Mouse (Mus musculus) adrenal gland, adult 18-20 months (tissue): ENCODE data around the gene Epb41l2. TPM values are rescaled to one million over a fixed set of nuclear protein-coding genes. Genes with fewer than 3 reads are reported as not detected.

Experiments used
- DNase-seq, 2 experiments: peaks; one replicate each; pipeline ENCODE4 v3.0.0; 2021 to 2022; ENCODE audit warnings: low spot score in 2 of 2
- total RNA-seq, 2 experiments: library from RNA; stranded (reverse); gene quantifications; 1 replicate in 1 of 2; 2 replicates in 1 of 2; pipeline ENCODE4 v1.2.3; 2021

Gene Epb41l2
- total RNA-seq, 2 experiments from 2014 or later: 49.6 to 94.7 TPM

DNA sequence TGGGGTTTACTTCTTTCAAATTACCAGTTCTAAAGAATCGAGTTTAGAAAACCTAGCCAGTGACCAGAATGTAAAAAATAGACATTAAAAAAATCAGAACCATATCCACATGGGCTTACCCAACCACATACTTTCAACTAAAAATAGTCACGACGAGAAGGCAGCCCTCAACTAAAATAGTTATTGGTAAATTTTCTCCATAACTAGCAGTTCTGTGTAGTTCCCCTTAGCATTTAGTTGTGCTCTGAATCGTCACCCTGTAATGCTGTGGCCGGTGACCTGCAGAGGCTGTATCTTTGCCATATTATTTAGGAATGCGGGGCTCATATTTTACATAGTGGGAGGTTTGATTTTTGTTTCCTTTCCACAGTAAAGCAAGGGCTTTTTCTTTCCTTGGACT lies 2.6 kb downstream of the Epb41l2 start:
- no peak for DNase-seq

DNA sequence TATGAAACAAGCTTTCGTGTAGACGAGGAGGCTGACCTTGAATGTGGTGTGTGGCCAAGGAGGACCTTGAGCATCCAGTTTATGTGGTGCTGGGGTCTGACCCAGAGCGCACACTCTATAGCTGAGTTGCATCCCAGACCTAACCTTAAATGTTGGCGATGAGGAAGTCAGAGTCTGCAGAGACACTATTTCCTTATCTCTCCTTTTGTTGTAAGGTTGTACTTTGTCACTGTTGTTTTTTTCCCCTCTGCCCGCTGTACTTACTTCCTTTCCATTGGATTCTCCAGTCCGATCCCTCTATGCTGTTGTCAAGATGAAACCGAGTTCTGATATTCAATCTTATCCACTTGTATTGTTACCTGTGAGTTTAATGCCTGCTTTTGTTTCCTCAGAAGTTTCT lies 5.6 kb downstream of the Epb41l2 start:
- no peak for DNase-seq

DNA sequence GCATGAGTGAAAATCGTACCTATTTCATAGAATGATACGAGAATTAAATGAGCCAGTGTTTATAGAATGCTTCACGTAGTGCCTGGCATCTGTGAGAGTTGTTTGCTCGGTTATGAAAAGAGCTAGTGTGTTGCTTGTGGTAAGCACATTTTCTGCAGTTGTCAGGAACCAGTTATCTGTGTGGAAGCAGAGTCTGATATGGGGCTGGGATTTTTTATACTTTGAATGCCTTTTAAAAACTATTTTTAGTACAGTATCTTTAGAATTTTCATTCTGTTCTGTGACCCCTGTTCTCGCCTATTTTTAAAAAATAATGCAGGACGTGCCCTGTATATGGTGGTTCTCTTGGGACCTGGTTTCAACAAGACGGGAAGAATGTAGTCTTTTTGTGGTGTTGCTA lies 6.1 kb downstream of the Epb41l2 start:
- DNase-seq: no peak

DNA sequence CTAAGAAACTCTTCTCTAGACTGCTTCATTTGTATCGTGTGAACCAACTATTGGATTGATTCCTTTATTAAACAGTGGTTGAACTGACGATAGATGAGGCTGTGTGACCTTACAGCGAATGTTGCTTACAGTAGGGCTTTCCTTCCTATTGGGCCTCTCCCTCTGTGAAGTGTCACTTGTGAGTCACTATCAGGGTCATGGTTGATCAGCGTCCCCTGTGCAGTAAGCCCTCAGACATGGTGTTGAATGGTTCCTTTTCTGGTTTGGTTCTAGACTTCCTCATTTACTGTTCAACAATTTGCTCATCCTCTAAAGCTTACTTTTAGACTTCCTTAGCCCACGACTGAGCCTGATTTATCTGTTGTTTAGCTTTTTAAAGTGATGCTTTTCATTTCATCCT lies 7.1 kb downstream of the Epb41l2 start:
- no peak for DNase-seq

DNA sequence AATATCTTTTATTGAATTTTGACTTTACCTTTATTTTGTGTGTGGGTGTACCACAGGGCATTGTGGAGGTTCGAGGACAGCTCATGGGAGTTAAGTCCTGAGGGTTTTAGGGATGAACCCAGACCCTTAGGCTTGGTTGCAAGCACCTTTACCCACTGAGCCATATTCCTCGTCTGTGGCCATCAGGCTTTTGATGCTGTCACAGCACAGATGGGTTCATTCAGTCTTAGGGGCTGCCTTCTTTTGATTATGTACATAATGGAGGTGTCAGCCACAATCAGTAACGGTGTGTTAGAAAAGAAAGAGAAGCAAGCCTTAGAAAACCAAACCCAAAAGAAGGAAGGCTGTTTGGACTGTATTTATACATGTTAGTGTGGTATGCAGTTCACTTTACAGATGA lies 9.3 kb downstream of the Epb41l2 start:
- DNase-seq: no peak

DNA sequence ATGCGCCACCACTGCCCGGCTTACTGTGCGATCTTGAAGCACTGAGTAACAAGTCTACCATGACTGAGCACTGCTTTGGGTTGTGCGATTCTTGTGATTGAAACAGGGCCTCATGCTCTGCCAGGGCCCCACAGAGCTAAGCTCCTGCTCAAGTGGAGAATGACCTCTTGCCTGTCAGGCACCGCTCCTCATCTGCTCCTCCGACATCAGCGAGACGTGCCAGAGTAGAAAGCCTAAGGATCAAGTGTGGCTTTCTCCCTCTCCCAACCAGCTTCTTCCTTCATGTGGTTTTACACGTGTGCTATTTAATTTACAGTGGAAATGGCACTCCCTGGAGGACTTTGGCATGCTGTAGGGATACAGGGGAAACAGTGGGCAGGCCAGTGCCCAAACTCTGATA lies 10.1 kb downstream of the Epb41l2 start:
- no peak for DNase-seq

DNA sequence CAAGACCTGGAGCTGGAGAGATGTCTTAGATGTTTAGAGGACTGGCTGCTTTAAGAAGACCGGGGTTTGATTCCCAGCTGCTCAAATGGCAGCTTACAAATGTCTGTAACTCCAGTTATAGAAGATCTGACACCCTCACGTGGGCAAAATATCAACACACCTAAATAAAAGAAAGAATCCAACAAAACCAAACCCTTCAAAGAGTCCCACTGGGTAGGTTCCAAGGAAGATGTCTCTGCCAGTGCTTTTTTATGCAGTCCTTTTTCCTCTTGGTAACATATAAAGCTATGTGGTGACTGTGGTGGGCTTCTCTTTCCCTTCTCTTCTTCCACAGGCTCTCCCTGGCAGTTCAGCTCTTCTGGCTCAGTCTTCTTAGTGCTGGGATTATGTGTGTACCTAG lies 11.7 kb downstream of the Epb41l2 start:
- no peak for DNase-seq

DNA sequence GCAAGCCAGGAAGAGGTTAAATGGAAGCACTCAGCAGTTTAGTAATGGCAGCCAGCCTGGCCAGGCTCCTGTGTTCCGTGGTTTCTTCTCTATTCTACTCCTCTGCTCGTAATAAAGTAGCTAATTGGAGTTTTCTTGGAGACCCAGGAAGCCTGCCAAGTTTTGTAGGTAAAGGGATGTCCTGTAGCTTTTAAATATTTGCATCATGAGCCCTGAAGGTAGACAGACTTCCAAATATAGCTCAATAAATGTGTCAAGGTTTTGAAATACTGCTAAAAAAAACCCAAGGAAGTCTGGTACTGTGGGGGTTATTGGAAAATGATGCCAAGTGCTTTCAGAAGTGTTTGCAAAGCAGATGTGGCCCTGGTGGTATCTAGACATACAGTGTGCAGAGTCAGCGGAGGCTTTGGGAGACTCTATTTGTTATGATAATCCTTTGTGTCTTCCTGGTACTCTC lies 12.3 kb downstream of the Epb41l2 start:
- DNase-seq: no peak

DNA sequence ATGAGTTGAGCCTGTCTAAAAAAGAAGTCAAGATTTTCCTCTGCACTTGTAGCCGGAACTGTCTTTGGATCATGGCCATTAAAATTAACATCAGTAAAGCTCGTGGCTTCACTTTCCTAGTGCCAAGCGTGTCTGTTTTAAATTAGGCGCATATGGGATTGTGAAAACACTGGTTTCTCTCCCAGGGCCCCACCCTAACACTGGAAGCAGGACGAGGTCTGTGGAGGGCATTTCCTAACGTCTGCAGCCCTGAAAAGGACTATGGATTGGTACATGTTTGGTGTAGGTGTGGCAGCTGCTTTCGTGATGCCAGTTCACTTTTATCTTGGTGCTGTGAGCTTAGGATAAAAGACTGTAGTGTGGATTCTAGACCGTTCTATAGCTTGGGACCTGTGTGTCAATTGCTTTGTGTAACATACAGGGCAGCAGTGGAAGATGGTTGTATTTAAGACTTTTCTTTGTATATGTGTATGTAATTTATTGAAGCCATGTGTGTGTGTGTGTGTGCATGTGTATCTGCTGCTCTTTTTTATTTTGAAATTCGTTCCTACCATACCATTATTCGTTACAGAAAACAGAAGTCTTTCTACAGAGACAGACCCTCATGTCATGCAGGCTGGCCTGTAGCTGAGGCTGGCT lies 13.0 kb downstream of the Epb41l2 start:
- DNase-seq: no peak

DNA sequence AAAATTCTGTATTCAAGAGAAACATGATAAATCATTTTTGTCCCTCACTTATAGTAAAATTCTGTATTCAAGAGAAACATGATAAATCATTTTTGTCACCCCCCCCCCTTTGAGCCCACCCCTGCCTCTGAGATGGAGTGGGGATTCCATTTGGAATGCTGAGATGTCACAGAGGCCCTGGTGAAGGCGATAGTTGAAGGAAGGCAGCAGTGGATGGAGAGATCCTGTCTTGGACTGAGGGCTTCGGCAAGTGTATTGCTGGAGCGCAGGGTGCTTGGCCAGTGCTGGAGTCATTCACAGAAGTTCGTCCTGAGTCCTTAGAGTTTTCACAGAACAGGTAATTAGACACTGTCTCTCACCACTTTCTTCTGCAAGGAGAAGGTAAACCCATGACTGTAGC lies 15.4 kb downstream of the Epb41l2 start:
- DNase-seq: no peak

DNA sequence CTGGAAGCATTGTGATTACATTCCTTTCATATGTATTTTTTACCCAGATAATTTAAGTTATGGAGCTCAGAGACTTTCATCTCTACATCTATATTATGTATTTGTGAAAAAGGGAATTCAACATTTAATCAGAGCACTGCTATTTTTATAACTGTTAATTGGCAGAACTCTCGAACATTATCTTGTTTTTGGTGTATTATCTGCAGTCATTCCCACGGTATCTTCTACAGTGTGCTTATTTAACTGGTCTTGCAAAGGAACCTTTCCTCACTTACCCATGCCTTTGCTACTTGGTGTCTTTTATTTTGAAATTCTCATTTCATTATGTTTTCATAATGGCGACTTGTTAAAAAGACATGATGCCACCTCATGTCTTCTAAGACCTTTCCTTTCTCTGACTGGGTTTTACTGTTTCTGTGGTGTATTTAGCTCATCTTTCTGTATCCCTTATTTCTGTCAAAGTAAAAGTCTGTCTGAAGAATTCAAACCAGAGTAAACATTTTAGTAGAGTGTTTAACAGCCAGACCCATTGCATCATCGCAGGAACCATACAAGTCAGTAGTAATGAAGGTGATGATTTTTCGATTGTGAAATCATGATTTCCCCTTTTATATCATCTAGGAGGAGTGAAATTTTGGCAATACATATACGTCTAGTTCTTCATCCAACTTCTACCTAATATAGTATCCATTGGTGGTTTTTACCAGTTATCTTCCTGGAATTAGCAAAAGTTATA lies 21.3 kb downstream of the Epb41l2 start:
- no peak for DNase-seq

DNA sequence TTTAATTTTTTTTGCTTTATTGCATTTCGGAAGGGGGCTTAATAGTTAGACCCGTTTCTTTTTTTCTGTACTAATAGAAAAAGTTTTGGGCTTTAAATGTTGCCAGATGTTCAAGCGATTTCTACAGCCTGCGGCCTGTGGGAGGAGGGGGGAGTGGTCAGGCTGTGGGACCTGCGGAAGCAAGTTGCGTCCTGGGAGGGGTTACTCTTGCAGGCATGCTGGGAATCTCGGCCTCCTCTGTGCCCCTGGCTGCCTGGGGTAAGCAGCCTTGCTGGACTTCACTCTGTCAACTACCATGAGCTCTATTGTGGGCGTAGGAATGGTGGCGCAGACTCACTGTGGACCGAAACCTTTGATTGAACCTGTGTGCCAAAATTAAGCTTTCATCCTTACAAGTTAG lies 22.4 kb downstream of the Epb41l2 start:
- DNase-seq: no peak

DNA sequence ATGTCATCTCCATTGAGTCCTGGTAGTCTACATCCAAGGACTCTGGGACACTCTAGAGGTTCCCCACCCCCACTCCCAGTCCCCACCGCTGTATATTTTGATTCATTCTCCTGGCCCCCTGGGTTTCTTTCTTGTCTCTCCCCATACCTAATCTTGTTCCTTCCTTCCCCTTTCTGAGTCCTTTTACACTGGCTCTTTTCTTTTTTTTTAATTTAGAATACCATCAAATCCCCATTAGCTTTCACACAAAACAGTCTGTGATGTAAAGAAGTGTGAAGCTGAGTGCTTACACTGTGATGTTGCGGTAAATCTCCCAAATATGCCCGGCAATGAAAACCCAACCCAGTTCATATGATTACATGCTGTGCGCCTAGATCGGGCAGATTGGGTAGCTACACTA lies 23.6 kb downstream of the Epb41l2 start:
- DNase-seq: no peak

DNA sequence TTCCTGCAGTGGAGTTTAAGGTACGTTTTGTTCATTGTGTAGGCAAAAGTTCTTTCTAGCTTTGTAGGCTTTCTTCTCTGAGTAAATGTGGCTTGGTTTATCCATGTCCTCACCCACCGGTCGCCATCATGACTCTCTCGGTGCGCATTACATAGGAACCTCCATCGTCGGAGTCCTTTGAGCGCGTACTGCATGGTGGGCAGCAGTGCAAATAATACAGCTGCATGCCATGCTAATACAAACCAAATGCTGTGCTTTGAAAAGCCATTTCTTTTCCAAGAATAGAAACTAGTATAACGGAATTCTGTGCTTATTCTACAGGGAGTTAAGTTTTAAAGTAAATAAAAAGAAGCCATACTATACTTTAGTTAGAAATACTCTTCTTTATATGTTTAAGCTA lies 24.8 kb downstream of the Epb41l2 start:
- DNase-seq: no peak

DNA sequence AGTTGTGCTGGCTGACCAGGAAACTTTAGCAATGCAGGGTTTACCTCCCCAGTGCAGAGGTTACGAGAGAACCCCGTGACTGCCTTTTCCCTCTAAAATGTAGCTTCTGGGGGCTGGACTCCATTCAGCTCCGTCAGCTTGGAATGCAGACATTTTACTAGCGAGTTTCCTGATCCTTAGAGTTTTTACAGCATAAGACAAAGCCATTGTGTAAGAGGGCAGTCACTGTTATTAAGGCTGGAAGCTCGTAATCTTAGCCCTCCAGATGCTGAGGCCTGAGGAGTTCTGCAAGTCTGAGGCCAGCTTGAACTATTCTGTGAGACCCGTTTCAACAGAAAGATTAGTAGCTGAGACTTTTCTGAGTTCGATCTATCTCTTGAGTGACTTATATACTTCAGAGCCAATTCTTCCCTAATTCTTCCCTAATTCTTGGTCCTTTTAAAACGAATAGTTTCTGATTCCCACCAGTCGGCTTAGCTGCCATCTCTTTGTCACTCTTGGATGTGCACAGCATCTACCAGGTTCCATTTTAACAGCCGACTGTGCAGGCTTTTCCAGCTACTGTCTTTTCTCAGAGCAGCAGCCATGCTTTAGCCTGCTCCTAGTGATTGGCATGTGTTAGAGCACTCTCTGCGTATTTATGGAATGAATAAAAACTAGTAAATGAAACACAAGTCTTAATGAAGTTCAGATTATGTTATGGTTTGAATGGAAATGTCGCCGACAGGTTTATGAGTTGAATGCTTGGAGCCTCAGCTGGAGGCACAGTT lies 26.4 kb downstream of the Epb41l2 start:
- DNase-seq: no peak

DNA sequence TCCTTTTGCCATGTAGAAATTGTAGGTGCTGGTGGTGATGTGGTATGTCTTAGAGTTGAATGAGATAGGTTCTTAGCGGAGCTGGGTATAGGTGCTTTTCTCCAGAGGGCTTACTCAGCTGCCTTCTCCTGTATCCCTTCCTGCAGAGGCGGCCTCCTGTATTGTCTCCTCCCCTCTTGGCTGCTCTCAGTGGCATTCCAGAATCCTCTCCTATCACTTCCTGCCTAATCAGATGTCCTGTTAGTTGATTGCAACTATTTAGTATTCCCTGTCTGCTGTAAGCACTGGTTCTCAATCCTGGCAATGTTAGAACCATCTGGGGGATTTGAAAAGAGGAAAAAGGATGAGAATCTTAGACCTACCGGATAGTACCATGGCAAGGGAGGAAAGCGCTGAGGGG lies 27.3 kb downstream of the Epb41l2 start:
- DNase-seq: no peak

DNA sequence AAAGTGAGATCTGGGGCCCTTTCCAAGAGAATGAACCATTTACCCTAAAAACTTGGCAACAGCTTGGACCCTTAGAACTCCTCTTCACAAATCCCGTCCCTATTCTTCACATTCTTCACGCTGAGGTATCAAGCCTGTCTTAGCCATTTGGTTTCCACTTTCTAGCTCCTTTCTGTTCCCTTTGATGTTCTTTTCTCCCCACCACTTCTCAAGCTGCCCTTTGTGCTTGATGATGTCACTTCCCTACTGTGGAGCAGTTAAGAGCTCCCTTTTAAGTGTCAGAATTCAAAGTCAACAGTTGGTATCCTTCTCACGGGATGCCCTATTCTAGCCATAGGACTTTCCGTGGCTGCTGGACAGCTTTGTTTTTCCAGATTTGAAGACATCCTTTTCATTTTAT lies 27.7 kb downstream of the Epb41l2 start:
- no peak for DNase-seq

DNA sequence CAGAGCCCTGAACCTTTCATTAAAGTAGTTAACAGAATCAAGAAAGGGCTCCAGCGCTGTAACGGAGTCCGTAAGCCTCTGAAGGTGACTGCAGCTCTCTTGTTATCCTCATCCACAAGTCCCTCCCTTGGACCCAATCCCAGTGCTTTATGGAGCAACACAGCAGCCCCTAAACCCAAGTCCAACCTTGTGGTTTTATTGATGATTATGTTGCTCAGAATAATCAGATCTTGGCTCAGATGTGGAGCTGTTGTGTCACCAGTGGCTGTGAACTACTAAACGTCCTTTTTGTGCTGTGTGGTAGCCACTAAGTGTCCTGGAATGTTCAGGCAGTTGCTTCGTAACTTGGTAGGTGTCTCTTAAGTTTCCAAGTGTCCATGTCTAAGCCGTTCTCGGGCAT lies 33.2 kb downstream of the Epb41l2 start:
- DNase-seq: no peak

DNA sequence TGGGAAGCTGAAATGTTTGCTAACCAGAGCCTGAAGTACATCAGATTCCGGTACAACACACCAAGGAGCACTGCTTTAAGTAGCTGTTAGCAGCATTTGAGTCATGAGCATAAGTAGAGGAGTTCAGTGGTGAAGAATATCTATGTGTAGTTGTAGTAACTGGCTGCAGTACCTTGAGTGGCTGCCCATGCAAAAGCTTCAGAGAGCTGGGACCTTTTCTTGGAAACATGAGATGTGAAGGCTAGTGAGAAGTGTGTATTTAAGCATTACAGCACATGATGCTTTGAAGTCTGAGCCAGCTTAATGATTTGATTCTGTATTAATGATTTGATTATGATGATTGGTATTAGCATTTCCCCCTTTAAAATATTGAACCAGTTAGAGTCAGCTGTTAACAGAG lies 34.1 kb downstream of the Epb41l2 start:
- no peak for DNase-seq

DNA sequence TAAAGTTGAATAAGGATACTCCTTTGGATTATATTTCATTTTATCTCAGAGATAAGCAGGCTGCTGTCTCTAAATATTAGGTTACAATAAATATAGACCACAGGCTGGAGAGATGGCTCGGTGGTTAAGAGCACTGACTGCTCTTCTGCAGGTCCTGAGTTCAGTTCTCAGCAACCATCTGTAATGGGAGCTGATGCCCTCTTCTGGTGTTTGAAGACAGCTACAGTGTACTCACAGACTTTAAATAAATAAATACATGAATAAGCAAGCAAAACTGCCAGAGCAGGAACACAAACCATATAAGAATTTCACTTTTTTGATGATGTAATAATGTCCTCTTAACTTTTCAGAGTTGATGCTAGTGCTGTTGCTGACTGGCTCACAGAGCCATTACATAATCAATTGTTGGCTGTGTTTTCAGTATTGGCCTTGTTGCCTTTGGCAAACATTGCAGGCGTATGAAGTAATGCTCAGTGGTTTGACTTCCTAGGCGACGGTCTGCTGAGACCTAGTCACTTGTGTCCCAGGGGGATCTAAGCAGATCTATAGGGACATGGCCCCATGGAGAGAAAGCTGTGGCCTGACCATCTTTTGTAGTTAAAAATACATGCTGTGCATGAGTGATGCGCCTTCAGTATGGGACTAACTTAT lies 35.8 kb downstream of the Epb41l2 start:
- DNase-seq: peak in 1 of 2 experiments; percentile 13

DNA sequence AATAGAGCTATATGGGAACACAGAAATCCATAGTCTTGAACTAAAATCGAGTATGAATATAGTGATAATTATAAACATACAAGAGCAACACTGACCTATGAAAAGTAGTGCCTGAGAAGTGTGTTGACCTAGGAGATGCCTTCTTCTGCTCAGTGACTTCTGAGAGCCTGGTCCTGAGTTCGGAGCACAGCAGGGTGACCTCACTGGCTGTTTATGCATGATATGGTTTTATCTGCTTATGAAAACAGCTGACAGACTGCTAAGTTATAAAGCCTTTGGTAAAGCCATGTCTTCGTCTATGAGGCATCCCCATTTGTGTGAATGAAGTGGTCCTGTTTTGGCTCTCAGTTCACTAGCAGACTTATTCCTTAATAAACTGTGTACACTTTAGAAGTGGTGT lies 37.3 kb downstream of the Epb41l2 start:
- DNase-seq: no peak
